Mouse (Mus musculus) liver, postnatal 0 days (tissue): ENCODE measurements at regions not wholly inside any gene's neighbourhood (a gene's known extent, or its start where the extent isn't known, plus 50 kb on each side); places are given as distances from the start of the nearest gene placed in this dataset.
A peak's percentile ranks its signal among the peaks of the same experiment; 100 is the strongest.

ENCODE experiments used
- CTCF ChIP-seq: sonication (generic); IDR thresholded peaks from 2 replicates; pipeline ENCODE4 v1.5.1; 2016; ENCODE audit warnings: antibody characterized with exemption, low read depth
- EP300 ChIP-seq: IDR thresholded peaks from 2 replicates; pipeline ENCODE4 v1.6.1; 2016; ENCODE audit warnings: antibody characterized with exemption, low read depth, mild to moderate bottlenecking

GRCm38 (mm10) chr1:55905232-55905631, 499.5 kb downstream of the Plcl1 start:
- TF ChIP-seq EP300 = no peak
- TF ChIP-seq CTCF = peak; percentile 45
